Mouse (Mus musculus): ENCODE results near the gene Osr1. TPM values are rescaled to one million over a fixed set of nuclear protein-coding genes. Genes with fewer than 3 reads are reported as not detected.
A peak's percentile ranks its signal among the peaks of the same experiment; 100 is the strongest.

The Osr1 gene
- 10 to 100 TPM in 1 of 2 experiments, 1 to 10 TPM in 1; 8.9 to 11.3 TPM for total RNA-seq (2021)

- intact Hi-C loops (cut with DNase I), result loop anchor here (1.0 to 10.0 kb wide), 7 partner anchors 403 to 1019 kb away; partner anchors contain the start of gene Pum2
- peak; percentile 79 to 85 for DNase-seq
These were observed at the start of gene Osr1 for GRCm38 (mm10) chr12:9569971-9570370. Osr1 (plus strand) TSS chr12:9570116.

GRCm38 (mm10) chr12:9550328-9550727 lies 19.6 kb upstream of the Osr1 start:
- DNase-seq, result no peak
- intact Hi-C loops (cut with DNase I), result no loop called here

- no peak for DNase-seq
- intact Hi-C loops (cut with DNase I), result no loop called here
These were observed 5.0 kb upstream of the Osr1 start for GRCm38 (mm10) chr12:9564956-9565355.

- DNase-seq, result peak; percentile 30 to 31
- intact Hi-C loops (cut with DNase I), result loop anchor here (1.0 to 10.0 kb wide), 7 partner anchors 403 to 1018 kb away; partner anchors contain the start of gene Pum2
These were observed 630 bp downstream of the Osr1 start for GRCm38 (mm10) chr12:9570496-9570995.

- DNase-seq, result no peak
- intact Hi-C loops (cut with DNase I), result loop anchor here (2.0 to 10.0 kb wide), 6 partner anchors 404 to 1017 kb away; partner anchors contain the start of gene Pum2
These were observed 1.5 kb downstream of the Osr1 start for GRCm38 (mm10) chr12:9571276-9571940.

- intact Hi-C loops (cut with DNase I), result loop anchor here (5.0 to 10.0 kb wide), 2 partner anchors 405 to 897 kb away; partner anchors contain the start of gene Pum2
- no peak for DNase-seq
These were observed 2.1 kb downstream of the Osr1 start for GRCm38 (mm10) chr12:9572022-9572421.

- intact Hi-C loops (cut with DNase I), result loop anchor here (5.0 to 10.0 kb wide), 2 partner anchors 406 to 899 kb away; partner anchors contain the start of gene Pum2
- DNase-seq, result peak in 1 of 2 experiments; percentile 29
These were observed 3.8 kb downstream of the Osr1 start for GRCm38 (mm10) chr12:9573682-9574081.

GRCm38 (mm10) chr12:9574244-9574871 lies 4.4 kb downstream of the Osr1 start:
- intact Hi-C loops (cut with DNase I), result loop anchor here (5.0 to 10.0 kb wide), 2 partner anchors 407 to 900 kb away; partner anchors contain the start of gene Pum2
- peak; percentile 53 to 67 for DNase-seq

GRCm38 (mm10) chr12:9575158-9576042 lies 5.5 kb downstream of the Osr1 start:
- peak in 1 of 2 experiments; percentile 20 for DNase-seq

GRCm38 (mm10) chr12:9576043-9576538 lies 6.2 kb downstream of the Osr1 start:
- intact Hi-C loops (cut with DNase I), result loop anchor here (10.0 kb wide), 1 partner anchor 901 kb away; the partner anchor contains the start of gene Pum2
- no peak for DNase-seq

More at GRCm38 (mm10) chr12:9575158-9576042, 5.5 kb downstream of the Osr1 start:
- intact Hi-C loops (cut with DNase I), result loop anchor here (10.0 kb wide), 1 partner anchor 901 kb away; the partner anchor contains the start of gene Pum2

- intact Hi-C loops (cut with DNase I), result loop anchor here (10.0 kb wide), 1 partner anchor 903 kb away; the partner anchor contains the start of gene Pum2
These were observed 7.7 kb downstream of the Osr1 start for GRCm38 (mm10) chr12:9577610-9578009.

GRCm38 (mm10) chr12:9578591-9578990 lies 8.7 kb downstream of the Osr1 start:
- DNase-seq, result no peak
- intact Hi-C loops (cut with DNase I), result loop anchor here (10.0 kb wide), 1 partner anchor 904 kb away; the partner anchor contains the start of gene Pum2

More at GRCm38 (mm10) chr12:9577610-9578009, 7.7 kb downstream of the Osr1 start:
- DNase-seq, result no peak

GRCm38 (mm10) chr12:9579301-9580030 lies 9.6 kb downstream of the Osr1 start:
- intact Hi-C loops (cut with DNase I), result loop anchor here (10.0 kb wide), 2 partner anchors 225 to 905 kb away; partner anchors contain the start of gene Pum2
- DNase-seq, result no peak

GRCm38 (mm10) chr12:9580041-9580905 lies 10.4 kb downstream of the Osr1 start:
- DNase-seq, result peak; percentile 38 to 49
- intact Hi-C loops (cut with DNase I), result loop anchor here (10.0 kb wide), 1 partner anchor 225 kb away; no protein-coding TSS in a partner anchor

- intact Hi-C loops (cut with DNase I), result loop anchor here (10.0 kb wide), 1 partner anchor 224 kb away; no protein-coding TSS in a partner anchor
- DNase-seq, result peak in 1 of 2 experiments; percentile 28
These were observed 11.1 kb downstream of the Osr1 start for GRCm38 (mm10) chr12:9581011-9581410.

- intact Hi-C loops (cut with DNase I), result loop anchor here (10.0 kb wide), 1 partner anchor 223 kb away; no protein-coding TSS in a partner anchor
- no peak for DNase-seq
These were observed 11.6 kb downstream of the Osr1 start for GRCm38 (mm10) chr12:9581506-9581905.

GRCm38 (mm10) chr12:9582248-9582995 lies 12.5 kb downstream of the Osr1 start:
- intact Hi-C loops (cut with DNase I), result loop anchor here (10.0 kb wide), 1 partner anchor 222 kb away; no protein-coding TSS in a partner anchor
- no peak for DNase-seq

Data from heart, postnatal 10 days (tissue).